Mouse (Mus musculus): ENCODE data around the gene Rbpj.
A peak's percentile ranks its signal among the peaks of the same experiment; 100 is the strongest.

The Rbpj gene

GRCm38 (mm10) chr5:53591683-53592050 lies 125.7 kb downstream of the Rbpj start:
- DNase-seq (ENCODE audit: low read depth): no peak

- no peak for DNase-seq (ENCODE audit: low read depth)
Measured at GRCm38 (mm10) chr5:53593080-53593688, 127.2 kb downstream of the Rbpj start.

GRCm38 (mm10) chr5:53594274-53594673 lies 128.3 kb downstream of the Rbpj start:
- no peak for DNase-seq (ENCODE audit: low read depth)

GRCm38 (mm10) chr5:53598510-53598909 lies 132.6 kb downstream of the Rbpj start:
- no peak for DNase-seq (ENCODE audit: low read depth)

- no peak for DNase-seq (ENCODE audit: low read depth)
Measured at GRCm38 (mm10) chr5:53599116-53599515, 133.2 kb downstream of the Rbpj start.

- no peak for DNase-seq (ENCODE audit: low read depth)
Measured at GRCm38 (mm10) chr5:53602194-53602593, 136.2 kb downstream of the Rbpj start.

GRCm38 (mm10) chr5:53605450-53605849 lies 139.5 kb downstream of the Rbpj start:
- DNase-seq (ENCODE audit: low read depth): no peak

GRCm38 (mm10) chr5:53607230-53607996 lies 141.5 kb downstream of the Rbpj start:
- peak; percentile 60 for DNase-seq (ENCODE audit: low read depth)

- DNase-seq (ENCODE audit: low read depth): no peak
Measured at GRCm38 (mm10) chr5:53618844-53619243, 152.9 kb downstream of the Rbpj start.

GRCm38 (mm10) chr5:53632026-53632425 lies 166.1 kb downstream of the Rbpj start:
- DNase-seq (ENCODE audit: low read depth): peak; percentile 14

- no peak for DNase-seq (ENCODE audit: low read depth)
Measured at GRCm38 (mm10) chr5:53636795-53637194, 170.8 kb downstream of the Rbpj start.

GRCm38 (mm10) chr5:53637206-53637605 lies 171.3 kb downstream of the Rbpj start:
- no peak for DNase-seq (ENCODE audit: low read depth)

GRCm38 (mm10) chr5:53638647-53639046 lies 172.7 kb downstream of the Rbpj start:
- DNase-seq (ENCODE audit: low read depth): peak; percentile 44

- no peak for DNase-seq (ENCODE audit: low read depth)
Measured at GRCm38 (mm10) chr5:53646669-53647068, 180.7 kb downstream of the Rbpj start.

GRCm38 (mm10) chr5:53647358-53647757 lies 181.4 kb downstream of the Rbpj start:
- DNase-seq (ENCODE audit: low read depth): no peak

- no peak for DNase-seq (ENCODE audit: low read depth)
Measured at GRCm38 (mm10) chr5:53656596-53656995, 190.6 kb downstream of the Rbpj start.

- DNase-seq (ENCODE audit: low read depth): no peak
Measured at GRCm38 (mm10) chr5:53657925-53658324, 192.0 kb downstream of the Rbpj start.

- DNase-seq (ENCODE audit: low read depth): no peak
Measured at GRCm38 (mm10) chr5:53661508-53661907, 195.6 kb downstream of the Rbpj start.

GRCm38 (mm10) chr5:53662413-53662812 lies 196.5 kb downstream of the Rbpj start:
- no peak for DNase-seq (ENCODE audit: low read depth)

- DNase-seq (ENCODE audit: low read depth): no peak
Measured at GRCm38 (mm10) chr5:53663665-53664064, 197.7 kb downstream of the Rbpj start.

GRCm38 (mm10) chr5:53668021-53668420 lies 202.1 kb downstream of the Rbpj start:
- DNase-seq (ENCODE audit: low read depth): no peak

- DNase-seq (ENCODE audit: low read depth): no peak
Measured at GRCm38 (mm10) chr5:53670321-53670938, 204.5 kb downstream of the Rbpj start.

GRCm38 (mm10) chr5:53671507-53671906 lies 205.6 kb downstream of the Rbpj start:
- DNase-seq (ENCODE audit: low read depth): no peak
